Mouse (Mus musculus) cortical plate, adult 2 months (tissue): ENCODE data around the gene Rpap2.

ENCODE experiments used
- CTCF ChIP-seq: fragments of 200-500 bp; IDR thresholded peaks from 2 replicates; pipeline ENCODE4 v1.5.1; 2011; ENCODE audit warnings: mild to moderate bottlenecking, control low read depth, low read length; ENCODE audit not compliant: insufficient read depth; ENCODE audit errors: extremely low read depth
- POLR2A ChIP-seq: fragments of 200-500 bp; IDR thresholded peaks from 2 replicates; pipeline ENCODE4 v1.6.1; 2011; ENCODE audit warnings: mild to moderate bottlenecking, low read length, control low read depth; ENCODE audit not compliant: insufficient read depth; ENCODE audit errors: extremely low read depth

DNA sequence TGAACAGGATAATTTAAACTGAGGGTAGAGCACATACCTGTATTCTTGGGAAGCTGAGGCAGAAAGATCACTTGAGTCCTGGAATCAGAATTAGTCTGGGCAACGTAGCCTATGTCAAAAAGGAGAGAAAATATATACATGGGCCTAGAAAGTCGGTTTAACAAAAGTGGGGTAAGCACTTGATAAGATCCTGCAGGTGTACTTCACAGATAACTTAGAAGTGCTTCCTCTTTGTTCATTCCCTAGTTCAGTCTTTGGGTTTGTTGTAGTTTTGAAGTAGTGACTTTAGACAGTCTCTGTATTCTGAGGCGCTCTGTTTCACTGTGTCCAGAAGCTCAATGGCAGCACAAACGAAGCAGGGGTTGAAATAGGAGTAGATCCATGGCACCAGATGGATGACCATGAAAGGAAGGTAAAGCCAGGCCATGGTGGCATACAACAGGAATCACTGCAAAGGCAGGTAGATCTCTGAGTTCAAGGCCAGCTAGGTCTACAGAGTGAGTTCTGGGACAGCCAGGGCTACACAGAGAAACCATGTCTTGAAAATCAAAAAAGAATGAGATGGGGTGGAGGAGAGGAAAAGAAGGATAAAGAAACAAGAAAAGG lies 55.0 kb downstream of the Rpap2 start:
- TF ChIP-seq CTCF (no peak), POLR2A (no peak)
